In genomic region chr17:90425974-90426373, GRCm38 (mm10) we compare ENCODE assay signal across 20 mouse cellular contexts.
DNase-seq lines count a peak whose midpoint lies in the region; ATAC-seq and TF ChIP-seq lines count a peak whose summit lies in the region.
"Had no signal": no experiment of that assay in that cellular context is flagged by ENCODE, and none has a peak within 500 bp of the region (broad histone marks: within the 10 kb centered on the region; RNA-seq: fewer than 3 reads in every experiment).

No protein-coding gene starts in this region.

- no peak for ATAC-seq in hindbrain, postnatal 0 days
- no peak for ATAC-seq in hindbrain, embryonic 13.5 days (ENCODE audit: low FRiP score)
- ATAC-seq: hindbrain, embryonic 16.5 days; intestine, embryonic 16.5 days; midbrain, embryonic 13.5 days had no signal

- H3K9ac ChIP-seq in hindbrain, postnatal 0 days (replicated peaks; ENCODE audit: low read length), result no peak overlapping the region
- H3K9ac ChIP-seq in hindbrain, embryonic 13.5 days, result no peak overlapping the region
- H3K9ac ChIP-seq: limb, embryonic 15.5 days; liver, embryonic 15.5 days; lung, embryonic 15.5 days; midbrain, embryonic 13.5 days had no signal

- H3K4me2 ChIP-seq in hindbrain, postnatal 0 days (ENCODE audit: low read depth, low read length), result no peak overlapping the region
- H3K4me2 ChIP-seq in hindbrain, embryonic 13.5 days, result no peak overlapping the region
- H3K4me2 ChIP-seq: heart, embryonic 11.5 days; limb, embryonic 15.5 days; liver, embryonic 15.5 days; lung, embryonic 15.5 days; midbrain, embryonic 13.5 days had no signal

- no peaks in the 10 kb centered on the region for H3K4me1 ChIP-seq in hindbrain, postnatal 0 days (ENCODE audit: insufficient read depth, low read length)
- H3K4me1 ChIP-seq in hindbrain, embryonic 13.5 days (replicated peaks), result no peaks in the 10 kb centered on the region
- H3K4me1 ChIP-seq: limb, embryonic 15.5 days; liver, embryonic 15.5 days; lung, embryonic 15.5 days; megakaryocyte, embryonic 14.5 days; midbrain, embryonic 13.5 days had no signal

- no peak for TF ChIP-seq CTCF in hindbrain, postnatal 0 days (IDR thresholded peaks at IDR 0.05; ENCODE audit: low read depth)

- H3K27me3 ChIP-seq in hindbrain, postnatal 0 days (ENCODE audit: insufficient read depth, low read length), result no peaks in the 10 kb centered on the region
- no peaks in the 10 kb centered on the region for H3K27me3 ChIP-seq in hindbrain, embryonic 13.5 days
- H3K27me3 ChIP-seq: limb, embryonic 15.5 days; liver, embryonic 15.5 days; lung, embryonic 15.5 days; megakaryocyte, embryonic 14.5 days; midbrain, embryonic 13.5 days had no signal

- no peak overlapping the region for H3K4me3 ChIP-seq in hindbrain, postnatal 0 days (ENCODE audit: low read length)
- H3K4me3 ChIP-seq in hindbrain, embryonic 13.5 days, result no peak overlapping the region
- H3K4me3 ChIP-seq: limb, embryonic 15.5 days; liver, embryonic 15.5 days; lung, embryonic 15.5 days; megakaryocyte, embryonic 14.5 days; midbrain, embryonic 13.5 days had no signal

- no peaks in the 10 kb centered on the region for H3K9me3 ChIP-seq in hindbrain, postnatal 0 days (ENCODE audit: low read length)
- H3K9me3 ChIP-seq in hindbrain, embryonic 13.5 days, result no peaks in the 10 kb centered on the region
- H3K9me3 ChIP-seq: limb, embryonic 15.5 days; liver, embryonic 15.5 days; lung, embryonic 15.5 days; midbrain, embryonic 13.5 days had no signal

- no peak overlapping the region for H3K27ac ChIP-seq in hindbrain, postnatal 0 days
- no peak overlapping the region for H3K27ac ChIP-seq in hindbrain, embryonic 13.5 days
- H3K27ac ChIP-seq: limb, embryonic 15.5 days; liver, embryonic 15.5 days; lung, embryonic 15.5 days; midbrain, embryonic 13.5 days had no signal

- 72% methylated on average over 3 of the region's 3 CpGs for WGBS in hindbrain, postnatal 0 days
- WGBS in hindbrain, embryonic 13.5 days, result 88% methylated on average over 3 of the region's 3 CpGs

- peak; percentile 37 for DNase-seq in hindbrain, postnatal 0 days (ENCODE audit: low spot score)
- peak; percentile 96 for DNase-seq in brain, adult 2 months (ENCODE audit: low read depth, low spot score)
- peak; percentile 74 to 83 for DNase-seq in cerebellum, adult 18-20 months
- DNase-seq in cerebellum, postnatal 14 days, result peak; percentile 57 to 78
- DNase-seq in kidney, postnatal 14 days, result no peak
- DNase-seq in spleen, postnatal 10 days (ENCODE audit: low spot score in 2 of 2), result no peak
- DNase-seq: adrenal gland, postnatal 36 days; kidney, adult 9 months; kidney, postnatal 36 days; lung, postnatal 36 days; thymus, postnatal 25 days had no signal

- H3K36me3 ChIP-seq in hindbrain, postnatal 0 days (ENCODE audit: insufficient read depth, low read length), result no peaks in the 10 kb centered on the region
- no peaks in the 10 kb centered on the region for H3K36me3 ChIP-seq in hindbrain, embryonic 13.5 days
- H3K36me3 ChIP-seq: limb, embryonic 15.5 days; liver, embryonic 15.5 days; lung, embryonic 15.5 days; midbrain, embryonic 13.5 days had no signal

Comparison
In these comparisons a context has a peak if more than half of its experiments do, and no peak if none do; other contexts are left out.
1. DNase-seq: peak in hindbrain, postnatal 0 days (single experiment), brain, adult 2 months (single experiment), cerebellum, adult 18-20 months (2 of 2) and cerebellum, postnatal 14 days (2 of 2); none in kidney, postnatal 14 days (single experiment) and spleen, postnatal 10 days (0 of 2).